Mouse (Mus musculus): ENCODE measurements around the gene Cenps. TPM values are rescaled to one million over a fixed set of nuclear protein-coding genes. Genes with fewer than 3 reads are reported as not detected.

Gene Cenps
- 10 to 100 TPM; 15.2 to 15.4 TPM for total RNA-seq (2023)

DNA sequence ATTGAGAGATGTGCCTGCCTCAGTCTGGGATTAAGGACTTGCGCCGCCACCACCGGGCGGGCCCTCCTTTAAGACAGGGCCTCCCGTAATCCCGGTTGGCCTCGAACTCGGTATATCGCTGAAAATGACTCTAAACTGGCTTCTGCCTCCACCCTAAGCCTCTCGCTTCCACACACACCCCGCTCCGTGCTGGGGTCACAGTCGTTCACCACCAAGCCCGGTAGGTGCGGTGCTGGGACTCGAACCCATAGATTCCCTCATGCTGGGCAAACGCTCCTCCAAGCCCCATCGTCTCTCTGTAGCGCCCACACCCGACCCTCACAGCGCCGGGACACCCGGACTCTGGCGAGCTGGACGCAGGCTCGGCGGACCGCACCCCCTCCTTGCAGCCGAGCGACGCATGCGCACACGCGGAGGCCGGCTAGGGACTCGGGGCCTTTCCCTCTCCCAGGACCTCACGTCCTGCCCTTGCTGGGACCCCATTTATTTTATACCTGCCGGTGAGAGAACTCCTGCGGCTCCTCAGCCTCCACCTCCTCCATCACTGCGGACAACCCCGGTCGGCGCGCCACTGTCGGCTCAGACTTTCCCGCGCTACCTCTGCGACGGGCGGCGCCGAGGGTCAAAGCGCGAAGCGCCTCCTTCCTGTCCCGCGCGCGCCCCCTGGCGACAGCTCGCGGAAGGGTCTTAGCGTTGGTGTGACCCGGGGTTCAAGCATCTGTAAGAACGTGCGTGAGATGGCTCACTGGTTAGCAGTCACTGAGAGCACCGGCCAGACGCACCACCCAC is at the start of gene Cenps:
Cenps (minus strand) TSS at position 648 of the 789 bp plus-strand sequence.

DNA sequence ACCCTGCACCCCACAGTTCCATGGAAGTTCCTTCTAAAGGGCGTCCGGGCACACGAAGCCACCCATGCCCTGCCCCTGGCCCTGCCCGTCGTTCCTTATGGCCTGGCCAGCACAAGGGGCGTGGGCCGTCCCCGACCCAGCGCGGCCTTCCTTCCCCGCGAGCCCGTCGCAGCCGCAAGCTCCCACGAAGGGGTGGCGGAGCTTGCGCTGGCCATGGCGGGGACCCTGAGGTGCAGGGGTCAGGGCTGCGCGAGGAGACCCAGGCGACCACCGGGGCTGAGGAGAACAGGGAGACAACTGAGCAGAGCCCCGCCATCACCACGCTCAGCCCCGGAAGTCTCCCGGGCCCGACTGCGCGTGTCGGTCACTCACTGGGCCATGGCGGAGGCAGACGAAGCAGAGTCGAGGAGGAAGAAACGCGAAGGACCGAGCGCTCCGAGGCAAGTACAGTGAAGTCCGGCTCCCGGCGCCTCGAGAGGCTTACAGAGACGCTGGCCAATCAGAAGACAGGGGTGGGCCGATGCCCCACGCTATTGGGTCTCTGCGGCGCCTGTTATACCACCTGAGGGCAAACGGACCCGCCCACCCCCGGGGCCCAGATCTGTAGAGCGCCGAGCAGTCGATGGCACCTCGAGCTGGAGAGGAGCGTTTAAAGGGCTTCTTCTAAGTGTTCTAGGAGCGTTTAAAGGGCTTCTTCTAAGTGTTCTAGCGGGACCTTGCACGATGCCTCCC is 29.0 kb upstream of the Cenps start, which contains the start of gene Pgd:
Pgd (minus strand) TSS at position 557 of the 732 bp plus-strand sequence.

DNA sequence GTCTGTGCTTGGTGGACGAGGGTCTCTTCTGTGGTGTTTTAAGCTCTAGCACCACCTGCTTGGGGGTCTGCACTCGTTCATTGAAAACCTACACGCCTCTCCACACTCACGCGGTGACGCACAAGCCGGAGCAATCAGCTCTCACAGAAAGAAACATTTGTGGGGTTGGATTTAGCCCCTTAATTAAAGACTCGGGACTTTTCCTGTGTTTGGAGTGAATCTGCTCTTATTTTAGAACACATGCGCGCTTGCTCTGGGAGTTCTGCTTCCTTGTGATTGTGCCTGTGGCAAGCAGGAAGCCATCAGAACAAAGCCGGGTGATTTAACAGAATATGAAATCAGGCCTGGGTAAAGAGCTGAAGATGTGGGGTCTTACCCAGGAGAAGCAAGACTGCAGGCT is 10.8 kb downstream of the Cenps start, which contains the start of gene Cort:
Cort (minus strand) TSS at position 101 of the 400 bp plus-strand sequence.

DNA sequence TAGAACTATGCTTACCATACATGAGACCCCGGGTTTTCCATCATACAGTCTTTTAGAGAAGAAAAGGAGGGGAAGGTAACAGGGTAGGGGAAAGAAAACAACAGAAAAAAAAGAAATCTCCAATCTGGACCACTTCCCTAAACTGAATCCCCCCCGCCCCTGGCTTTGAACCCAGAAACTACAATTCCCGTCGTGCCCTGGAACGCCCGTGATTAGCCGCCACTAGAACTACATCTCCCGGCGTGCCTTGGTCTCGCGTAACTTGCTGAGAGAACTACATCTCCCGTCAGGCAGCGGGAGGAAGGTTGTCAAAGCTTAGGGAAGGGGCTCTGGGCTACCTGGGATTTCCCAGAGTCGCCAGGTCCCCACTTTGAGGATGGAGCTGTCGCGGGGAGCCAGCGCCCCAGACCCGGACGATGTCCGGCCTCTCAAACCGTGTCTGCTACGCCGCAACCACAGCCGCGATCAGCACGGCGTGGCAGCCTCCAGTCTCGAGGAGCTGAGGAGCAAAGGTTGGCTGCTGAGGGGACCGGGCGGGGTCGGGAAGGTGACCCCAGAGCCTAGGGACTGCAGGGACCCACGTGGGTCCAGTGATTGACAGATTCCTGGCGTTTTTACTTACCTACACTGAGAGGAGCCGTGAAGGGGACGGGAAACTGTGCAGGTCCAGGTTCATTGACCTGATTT is 33.4 kb downstream of the Cenps start, which contains the start of gene Dffa:
Dffa (plus strand) TSS at position 272 of the 687 bp plus-strand sequence.

DNA sequence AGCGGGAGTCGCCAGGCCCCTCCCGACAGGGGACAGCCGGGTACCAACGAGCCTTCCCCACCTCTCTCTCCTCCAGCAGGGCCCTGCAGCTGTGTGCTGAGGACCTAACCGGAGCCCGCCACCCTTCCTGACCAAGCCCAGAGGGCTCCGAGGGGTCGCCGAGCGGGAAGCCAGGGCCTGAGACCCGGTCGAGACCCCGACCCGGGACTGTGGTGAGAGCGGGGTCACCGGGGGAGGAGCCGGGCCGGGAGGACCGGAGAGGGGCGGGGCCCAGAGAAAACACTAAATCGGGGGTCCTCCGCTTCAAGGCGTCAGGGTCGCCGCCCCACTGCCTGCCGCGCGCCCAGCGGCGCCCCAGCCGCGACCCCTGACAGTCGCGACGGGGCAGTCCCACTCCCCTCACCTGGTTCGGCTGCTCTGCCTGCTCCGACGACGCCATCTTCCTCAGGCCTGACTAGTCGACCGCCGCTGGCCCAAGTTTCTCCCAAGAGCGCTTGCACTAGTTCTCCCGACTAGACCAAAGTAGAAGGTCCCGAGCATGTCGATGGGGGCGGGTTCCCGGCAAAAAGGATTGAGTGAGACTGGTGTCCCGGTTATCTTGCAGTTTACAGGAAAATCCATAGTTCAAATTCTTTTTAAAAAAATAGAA is 37.9 kb downstream of the Cenps start, which contains the start of gene Pex14:
Pex14 (minus strand) TSS at position 508 of the 649 bp plus-strand sequence.

Other genes starting within 250 kb of the Cenps start
- gene Pex14, start 37.8 kb downstream of the Cenps start, total RNA-seq (2023), result 10 to 100 TPM; 17.4 to 17.5 TPM
- 10 to 100 TPM; 17.0 to 19.7 TPM for gene Dffa, start 33.5 kb downstream of the Cenps start, total RNA-seq (2023)
- 1 to 10 TPM in 1 of 2 experiments, not detected in 1; 1.6 TPM for gene Cort, start 10.9 kb downstream of the Cenps start, total RNA-seq (2023)
- 100 to 1,000 TPM; 739 to 743 TPM for gene Pgd, start 29.1 kb upstream of the Cenps start, total RNA-seq (2023)
- 10 to 100 TPM; 59.8 to 61.1 TPM for gene Kif1b, start 170.1 kb upstream of the Cenps start, total RNA-seq (2023)